Mouse (Mus musculus) cortical plate, adult 2 months (tissue): Measurements from ENCODE around the gene Grk3. TPM values are rescaled to one million over a fixed set of nuclear protein-coding genes. Genes with fewer than 3 reads are reported as not detected.

Source experiments
- H3K27ac ChIP-seq: fragments of 200-500 bp; 2 replicates; pipeline ENCODE4 v1.5.1; 2012; ENCODE audit warnings: low read length, control low read depth, inconsistent platforms; ENCODE audit not compliant: insufficient read depth
- H3K4me1 ChIP-seq: fragments of 200-500 bp; 2 replicates; pipeline ENCODE4 v1.6.1; 2011; ENCODE audit warnings: low read length; ENCODE audit not compliant: control insufficient read depth, insufficient read depth
- H3K4me3 ChIP-seq: fragments of 200-500 bp; 2 replicates; pipeline ENCODE4 v1.5.1; 2011; ENCODE audit warnings: mild to moderate bottlenecking, low read length, control low read depth; ENCODE audit not compliant: insufficient read depth
- CTCF ChIP-seq: fragments of 200-500 bp; IDR thresholded peaks from 2 replicates; pipeline ENCODE4 v1.5.1; 2011; ENCODE audit warnings: mild to moderate bottlenecking, control low read depth, low read length; ENCODE audit not compliant: insufficient read depth; ENCODE audit errors: extremely low read depth
- POLR2A ChIP-seq: fragments of 200-500 bp; IDR thresholded peaks from 2 replicates; pipeline ENCODE4 v1.6.1; 2011; ENCODE audit warnings: mild to moderate bottlenecking, low read length, control low read depth; ENCODE audit not compliant: insufficient read depth; ENCODE audit errors: extremely low read depth
- polyA plus RNA-seq: library from polyadenylated mRNA; depleted of rRNA; stranded (reverse); fragments of >200 nt; gene quantifications from 2 replicates; pipeline ENCODE4 v1.2.3, GENCODE M21; 2012; rRNA removed

The Grk3 gene
- 51.1 and 54.1 TPM in 2 replicates for polyA plus RNA-seq

DNA sequence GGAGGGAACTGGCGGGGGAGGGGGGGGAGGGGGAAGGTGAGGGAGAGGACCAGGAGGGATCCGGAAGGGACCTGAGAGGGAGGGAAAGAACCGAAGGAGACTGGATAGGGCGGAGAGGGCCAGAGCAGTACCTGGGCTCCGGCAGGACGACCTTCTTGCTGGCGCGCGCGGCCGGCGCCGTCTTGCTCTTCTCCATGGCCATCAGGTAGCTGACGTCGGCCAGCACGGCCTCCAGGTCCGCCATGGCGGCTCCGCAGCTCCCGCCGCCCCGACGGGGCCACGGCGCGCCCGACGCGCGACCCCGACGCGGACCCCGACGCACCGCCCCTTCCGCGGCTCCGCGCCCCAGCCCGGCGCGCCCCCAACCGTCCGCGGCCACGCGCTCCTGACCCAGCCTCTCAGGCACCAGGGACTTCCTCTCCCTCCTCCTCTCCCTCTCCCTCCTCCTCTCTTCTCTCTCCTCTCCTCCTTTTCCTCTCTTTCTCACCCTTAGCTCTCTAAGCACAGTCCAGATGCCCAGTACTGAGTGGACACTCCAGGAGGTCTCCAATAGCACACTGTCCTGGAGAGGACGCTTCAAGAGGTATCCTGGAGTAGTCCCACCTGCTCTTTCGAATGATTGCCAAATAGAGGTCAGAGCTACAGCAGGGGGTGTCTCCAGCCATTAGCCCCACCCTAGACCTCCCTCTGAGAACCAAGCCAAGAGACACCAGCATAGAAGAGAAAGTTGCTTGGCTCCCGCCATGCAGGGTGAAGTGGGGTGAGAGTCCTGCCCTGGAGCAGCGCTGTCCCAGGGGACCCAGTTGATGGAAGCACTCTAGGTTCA, at the start of gene Grk3:
Gene Grk3 (minus strand): TSS at position 556 of the 826 bp plus-strand sequence.
- TF ChIP-seq CTCF (no peak), POLR2A (peak; percentile 47; the same call in 1 of the 2 replicates)
- Histone ChIP-seq H3K4me3 (peak within 1 kb of the TSS; percentile 77), H3K4me1 (peaks cover 19% of the 10 kb centered on the region), H3K27ac (peak within 1 kb of the TSS; percentile 73)

DNA sequence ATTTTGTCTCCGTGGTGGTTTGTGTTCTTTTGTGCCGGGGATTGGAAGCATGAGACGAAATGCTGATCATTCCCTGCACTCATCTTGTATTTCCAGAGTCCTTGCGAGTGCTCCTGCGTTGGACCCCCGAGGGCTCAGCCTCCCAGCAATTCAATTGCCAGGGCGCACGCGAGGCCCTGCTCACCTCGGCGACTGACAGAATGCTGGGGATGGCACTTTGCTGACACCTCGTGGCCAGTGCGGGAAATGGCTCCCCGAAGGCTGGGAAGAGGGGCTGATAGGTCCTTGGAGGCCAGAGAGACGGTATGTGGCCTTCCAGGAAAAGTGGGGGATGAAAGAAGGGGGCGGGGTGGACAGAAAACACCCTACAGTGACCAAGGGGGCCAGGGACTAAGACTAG, 38.7 kb upstream of the Grk3 start:
- Histone ChIP-seq H3K4me3 (no peak overlapping the region), H3K4me1 (peaks cover 3% of the 10 kb centered on the region), H3K27ac (no peak overlapping the region)
- TF ChIP-seq CTCF (peak; percentile 98), POLR2A (no peak)

DNA sequence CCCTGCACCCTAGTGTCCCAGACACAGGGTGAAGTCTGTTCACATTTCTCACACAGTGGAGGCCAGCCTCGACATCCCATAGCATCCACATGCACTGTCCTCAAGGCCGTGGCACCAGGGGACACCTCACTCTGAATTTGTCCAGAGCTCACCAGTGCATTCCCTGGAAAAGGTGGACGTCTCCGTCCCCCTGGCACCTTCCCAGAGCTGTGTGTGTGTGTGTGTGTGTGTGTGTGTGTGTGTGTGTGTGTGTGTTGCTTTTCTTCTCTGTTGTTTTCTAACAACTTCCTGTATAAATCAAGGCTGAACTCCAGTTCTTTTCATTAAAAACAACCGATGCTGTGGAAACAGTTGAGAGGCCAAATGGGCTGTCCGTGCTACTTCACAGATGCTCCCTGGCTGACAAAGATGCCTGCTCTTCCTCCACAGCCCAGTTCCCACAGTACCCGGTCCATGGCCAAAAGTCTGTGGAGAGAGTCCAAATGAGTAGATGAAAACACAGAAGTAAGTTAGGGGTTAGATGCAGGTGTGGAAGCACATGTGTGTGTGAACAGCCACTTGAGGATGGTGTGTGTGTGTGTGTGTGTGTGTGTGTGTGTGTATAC, 35.1 kb upstream of the Grk3 start:
- Histone ChIP-seq H3K4me1 (peaks cover 3% of the 10 kb centered on the region), H3K27ac (no peak overlapping the region), H3K4me3 (no peak overlapping the region)
- TF ChIP-seq CTCF, result no peak
- TF ChIP-seq POLR2A, result no peak

DNA sequence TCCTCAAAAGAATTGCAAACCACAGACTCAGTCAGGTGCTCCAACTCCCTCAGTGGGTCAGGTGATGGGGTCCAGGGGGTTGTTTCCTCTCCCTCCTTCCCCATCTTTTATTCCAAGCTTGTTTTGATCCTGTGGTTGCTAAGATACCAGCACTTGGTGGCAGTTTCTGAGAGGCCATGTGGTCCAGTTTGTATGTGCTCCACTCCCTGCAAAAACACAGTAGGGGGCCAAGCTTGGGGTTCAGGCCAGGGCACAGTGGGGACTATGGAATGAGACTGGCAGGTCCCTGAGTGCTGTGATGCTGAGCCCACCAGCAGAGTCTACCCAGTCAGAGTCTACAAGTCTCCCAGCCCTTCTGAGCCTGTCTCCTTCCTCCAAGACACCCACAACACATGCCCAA, 34.3 kb upstream of the Grk3 start:
- no peak overlapping the region for H3K27ac ChIP-seq
- TF ChIP-seq CTCF, result no peak
- no peak for TF ChIP-seq POLR2A
- peaks cover 3% of the 10 kb centered on the region for H3K4me1 ChIP-seq
- H3K4me3 ChIP-seq, result no peak overlapping the region

DNA sequence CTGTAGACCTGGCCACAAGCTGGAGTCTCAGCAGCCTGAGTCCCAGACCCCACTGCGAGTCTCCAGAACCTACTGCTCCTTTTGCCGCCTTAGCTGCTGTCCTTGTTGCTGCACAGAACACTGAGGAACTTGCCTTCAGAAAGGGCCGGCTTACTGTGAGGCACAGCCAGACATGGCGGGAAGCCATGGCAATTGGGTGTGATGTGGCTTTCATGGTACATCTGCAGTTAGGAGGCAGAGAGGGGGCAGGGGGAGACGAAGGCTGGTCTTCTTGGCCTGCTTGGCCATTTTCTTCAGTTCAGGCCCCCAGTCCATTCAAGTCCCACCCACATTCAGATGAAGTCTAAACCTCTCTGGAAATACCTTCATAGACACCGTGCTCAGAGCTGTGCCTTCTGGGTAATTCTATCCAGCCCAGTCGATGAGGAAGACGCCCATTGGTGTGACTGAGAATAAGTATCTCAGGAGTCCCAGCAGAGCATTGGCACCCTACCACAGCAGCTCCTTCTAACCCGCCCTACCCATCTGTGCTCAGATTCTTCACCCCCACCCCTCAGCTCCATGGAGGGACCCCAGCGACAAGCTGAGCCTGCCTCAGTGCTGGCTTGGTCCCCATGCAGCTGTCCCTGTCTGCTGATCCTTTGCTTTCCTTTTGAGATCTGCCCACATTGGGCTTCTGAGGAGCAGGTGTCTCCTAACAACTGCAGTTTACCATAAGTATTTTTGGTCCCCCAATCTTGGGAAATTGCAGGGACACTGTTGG, 30.1 kb upstream of the Grk3 start:
- Histone ChIP-seq H3K4me1 (peaks cover 7% of the 10 kb centered on the region), H3K27ac (no peak overlapping the region), H3K4me3 (no peak overlapping the region)
- TF ChIP-seq CTCF (no peak), POLR2A (no peak)

DNA sequence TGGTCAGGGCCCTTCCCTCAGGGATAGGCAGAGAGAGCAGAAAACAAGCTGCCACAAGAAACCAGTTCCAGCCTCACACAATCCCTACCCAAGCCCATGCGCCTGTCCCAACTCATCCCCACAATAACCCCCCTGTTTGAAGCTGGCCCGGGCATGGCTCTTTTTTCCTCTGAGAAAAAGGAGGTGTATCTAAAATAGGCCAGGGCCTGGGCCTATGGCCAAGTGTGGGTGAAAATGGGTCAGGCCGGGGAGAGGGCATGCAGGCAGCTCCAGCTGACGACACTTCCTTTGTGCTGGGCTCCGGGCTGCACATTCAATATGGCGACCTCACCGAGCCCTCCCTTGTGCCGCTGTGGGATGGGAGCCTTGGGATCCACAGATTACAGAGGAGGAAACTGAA, 27.9 kb upstream of the Grk3 start:
- Histone ChIP-seq H3K4me1 (peaks cover 6% of the 10 kb centered on the region), H3K4me3 (no peak overlapping the region), H3K27ac (no peak overlapping the region)
- TF ChIP-seq CTCF (no peak), POLR2A (no peak)

DNA sequence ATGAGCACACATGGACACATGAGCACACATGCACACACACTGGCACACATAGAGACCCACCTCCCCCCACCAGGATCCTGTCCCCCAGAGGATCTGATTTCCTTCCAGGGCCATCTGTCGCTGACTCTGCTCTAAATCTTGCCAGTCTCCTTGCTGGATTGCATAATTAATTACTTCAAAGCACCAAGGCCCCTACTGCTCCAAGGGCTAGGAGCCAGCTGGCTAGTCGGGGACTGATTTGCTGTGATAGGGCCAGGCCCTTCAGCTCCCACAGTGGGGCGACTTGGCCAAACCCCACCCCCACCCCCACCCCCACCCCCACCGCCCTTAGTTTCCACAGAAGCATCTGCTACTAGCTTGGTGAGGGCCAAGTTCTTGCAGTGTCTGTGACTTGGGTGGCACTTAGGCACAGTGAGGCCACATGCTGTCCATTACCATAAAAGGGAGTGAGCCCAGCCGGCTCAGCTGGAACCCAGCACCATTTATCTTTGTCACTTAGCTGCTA, 26.0 kb upstream of the Grk3 start:
- TF ChIP-seq CTCF (no peak), POLR2A (no peak)
- no peak overlapping the region for H3K27ac ChIP-seq

DNA sequence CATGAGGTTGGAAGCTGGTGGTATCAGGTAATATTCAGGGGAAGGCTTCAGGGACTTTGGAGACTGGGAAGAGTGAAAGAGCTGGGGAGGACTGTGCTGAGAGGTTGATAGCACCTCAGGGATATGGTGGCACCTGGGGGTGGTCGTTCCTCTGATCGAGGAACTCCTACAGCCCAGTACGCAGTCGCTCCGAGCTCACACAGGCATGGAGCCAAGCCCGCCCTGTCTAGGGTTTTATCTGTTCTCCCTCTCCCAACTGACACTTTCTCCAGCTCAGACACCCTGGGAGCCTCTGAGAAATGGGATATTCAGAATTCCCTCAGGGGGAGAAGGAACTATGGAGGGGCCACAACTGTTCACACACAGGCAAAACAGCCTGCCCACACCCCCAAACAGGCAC, 25.2 kb upstream of the Grk3 start:
- Histone ChIP-seq H3K4me1 (peaks cover 6% of the 10 kb centered on the region), H3K27ac (no peak overlapping the region), H3K4me3 (no peak overlapping the region)
- TF ChIP-seq POLR2A (no peak), CTCF (no peak)

More for the DNA sequence above, 26.0 kb upstream of the Grk3 start:
- peaks cover 6% of the 10 kb centered on the region for H3K4me1 ChIP-seq
- no peak overlapping the region for H3K4me3 ChIP-seq

DNA sequence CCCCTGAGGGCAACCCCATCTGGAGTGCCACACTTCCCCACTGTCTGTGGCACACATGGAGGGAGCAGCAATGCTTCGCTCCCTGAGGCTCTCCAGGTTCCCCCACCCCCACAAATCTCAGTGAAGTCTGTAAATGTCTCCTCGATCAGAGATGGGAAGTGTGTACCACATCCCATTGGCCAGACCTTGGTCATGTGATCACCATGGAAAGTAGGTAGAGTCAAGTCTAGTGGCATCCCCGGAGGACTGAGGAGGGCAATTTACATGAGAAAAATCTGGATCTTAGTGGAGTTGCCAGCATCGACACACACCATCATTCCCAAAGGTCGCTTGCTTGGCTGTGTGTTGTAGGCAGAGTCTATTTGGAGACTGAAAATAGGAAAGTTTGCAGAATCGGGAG, 23.0 kb upstream of the Grk3 start:
- Histone ChIP-seq H3K4me1 (peaks cover 10% of the 10 kb centered on the region), H3K27ac (no peak overlapping the region), H3K4me3 (no peak overlapping the region)
- no peak for TF ChIP-seq POLR2A
